Mouse (Mus musculus): Measurements from ENCODE around the gene Ldlr. TPM values are rescaled to one million over a fixed set of nuclear protein-coding genes. Genes with fewer than 3 reads are reported as not detected.

Gene Ldlr
- polyA plus RNA-seq (2014; fragmentation: Illumina TruSeq; extraction: RNeasy Lipid Tissue Mini Kit (QIAGEN cat#74804); ENCODE audit: low read depth, low replicate concordance) = 37.2 TPM

GRCm38 (mm10) chr9:21723377-21724146 lies at the start of gene Ldlr:
TSS of gene Ldlr (plus strand) at chr9:21723483.

DNA sequence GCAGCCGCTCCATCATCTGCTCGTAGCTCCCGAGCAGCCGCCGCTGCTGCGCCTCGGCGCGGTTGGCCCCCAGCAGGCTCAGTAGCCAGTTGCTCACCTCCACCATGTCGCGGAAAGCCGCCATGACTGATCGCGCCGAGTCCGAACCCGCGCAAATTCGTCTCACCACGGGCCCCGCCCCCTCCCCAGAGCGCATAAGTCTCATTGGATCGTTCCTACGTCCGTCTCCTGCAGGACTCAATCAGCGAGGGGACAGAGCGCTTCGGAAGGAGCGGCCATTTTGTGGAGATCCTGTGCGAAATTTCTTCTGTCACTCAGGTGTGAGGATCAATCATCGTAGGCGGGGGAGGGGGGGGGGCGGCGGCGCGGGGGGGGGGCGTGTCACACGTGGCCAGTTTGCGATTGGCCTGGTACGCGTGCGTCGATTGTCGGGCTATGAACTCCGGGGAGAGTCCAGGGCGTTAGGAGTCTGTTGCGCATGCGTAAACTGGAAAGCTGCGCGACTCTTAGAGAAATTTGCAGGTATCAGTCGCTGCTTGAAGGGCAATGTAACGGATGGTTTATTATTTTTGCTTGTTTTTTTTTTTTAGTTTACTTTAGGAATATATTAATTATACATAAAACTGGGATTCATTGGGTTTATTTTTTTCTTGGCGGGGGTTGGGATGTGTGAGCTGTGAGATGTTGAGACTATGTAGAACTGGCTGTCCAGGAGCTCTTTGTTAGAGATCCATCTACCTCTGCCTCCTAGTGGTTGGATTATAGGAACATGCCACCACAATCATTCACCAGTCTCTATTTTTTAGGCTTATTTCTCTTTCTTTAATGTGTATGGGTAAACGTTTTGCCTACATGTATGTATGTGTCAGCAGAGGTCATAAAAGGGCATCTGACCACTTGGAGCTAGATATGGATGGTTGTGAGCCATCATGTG lies 37.1 kb downstream of the Ldlr start, which contains the start of gene Spc24:
Spc24 (minus strand) TSS at position 149 of the 934 bp plus-strand sequence.

DNA sequence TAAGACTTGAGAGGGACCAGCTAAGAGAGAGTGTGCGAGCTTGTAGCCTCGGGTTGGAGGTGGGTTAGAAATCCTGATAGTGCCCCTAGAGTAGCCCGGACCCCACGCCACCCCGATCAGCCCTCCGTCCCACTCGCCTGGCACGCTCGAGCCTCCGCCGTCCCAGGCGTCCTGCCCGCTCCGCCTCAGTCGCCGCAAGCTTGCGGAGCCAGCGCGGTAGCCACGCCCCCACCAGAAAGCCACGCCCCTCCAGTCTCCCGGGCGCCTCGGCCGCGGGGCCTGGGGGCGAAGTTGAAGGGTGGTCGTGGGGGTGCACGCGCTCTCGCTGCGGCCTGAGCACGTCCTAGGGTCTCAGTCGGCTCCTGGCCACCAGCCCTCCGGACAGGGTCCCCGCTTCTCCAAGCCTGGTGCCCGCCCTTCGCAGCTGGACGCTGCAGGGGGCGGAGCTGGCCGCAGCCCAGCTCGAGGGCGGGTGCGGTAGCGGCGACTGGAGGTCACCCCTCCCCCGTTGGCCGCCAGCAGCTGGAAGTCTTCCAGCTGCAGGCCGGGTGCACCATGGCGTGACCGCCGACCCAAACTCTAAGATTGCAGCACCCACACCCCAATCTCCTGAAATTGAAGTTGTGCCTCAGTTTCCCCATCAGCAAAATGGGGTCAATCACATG lies 75.2 kb downstream of the Ldlr start, which contains the start of gene Kank2:
Kank2 (minus strand) TSS at position 400 of the 665 bp plus-strand sequence.

Other genes starting within 250 kb of the Ldlr start
- gene Tmed1, start 213.2 kb upstream of the Ldlr start, polyA plus RNA-seq (2014; fragmentation: Illumina TruSeq; extraction: RNeasy Lipid Tissue Mini Kit (QIAGEN cat#74804); ENCODE audit: low read depth, low replicate concordance) = 2.9 TPM
- 1.0 TPM for gene AB124611, start 197.3 kb upstream of the Ldlr start, polyA plus RNA-seq (2014; fragmentation: Illumina TruSeq; extraction: RNeasy Lipid Tissue Mini Kit (QIAGEN cat#74804); ENCODE audit: low read depth, low replicate concordance)
- gene Carm1, start 176.6 kb upstream of the Ldlr start, polyA plus RNA-seq (2014; fragmentation: Illumina TruSeq; extraction: RNeasy Lipid Tissue Mini Kit (QIAGEN cat#74804); ENCODE audit: low read depth, low replicate concordance) = 4.1 TPM
- 78.3 TPM for gene Timm29, start 130.8 kb upstream of the Ldlr start, polyA plus RNA-seq (2014; fragmentation: Illumina TruSeq; extraction: RNeasy Lipid Tissue Mini Kit (QIAGEN cat#74804); ENCODE audit: low read depth, low replicate concordance)
- gene Yipf2, start 130.7 kb upstream of the Ldlr start, polyA plus RNA-seq (2014; fragmentation: Illumina TruSeq; extraction: RNeasy Lipid Tissue Mini Kit (QIAGEN cat#74804); ENCODE audit: low read depth, low replicate concordance) = 9.4 TPM
- 5.7 TPM for gene Smarca4, start 107.3 kb upstream of the Ldlr start, polyA plus RNA-seq (2014; fragmentation: Illumina TruSeq; extraction: RNeasy Lipid Tissue Mini Kit (QIAGEN cat#74804); ENCODE audit: low read depth, low replicate concordance)
- gene Spc24, start 36.8 kb downstream of the Ldlr start, polyA plus RNA-seq (2014; fragmentation: Illumina TruSeq; extraction: RNeasy Lipid Tissue Mini Kit (QIAGEN cat#74804); ENCODE audit: low read depth, low replicate concordance) = 0.58 TPM
- 13.8 TPM for gene Kank2, start 75.3 kb downstream of the Ldlr start, polyA plus RNA-seq (2014; fragmentation: Illumina TruSeq; extraction: RNeasy Lipid Tissue Mini Kit (QIAGEN cat#74804); ENCODE audit: low read depth, low replicate concordance)
- gene Angptl8, start 112.0 kb downstream of the Ldlr start, polyA plus RNA-seq (2014; fragmentation: Illumina TruSeq; extraction: RNeasy Lipid Tissue Mini Kit (QIAGEN cat#74804); ENCODE audit: low read depth, low replicate concordance) = not detected
- 2.9 TPM for gene Dock6, start 129.2 kb downstream of the Ldlr start, polyA plus RNA-seq (2014; fragmentation: Illumina TruSeq; extraction: RNeasy Lipid Tissue Mini Kit (QIAGEN cat#74804); ENCODE audit: low read depth, low replicate concordance)
- 14.0 TPM for gene Rab3d, start 194.7 kb downstream of the Ldlr start, polyA plus RNA-seq (2014; fragmentation: Illumina TruSeq; extraction: RNeasy Lipid Tissue Mini Kit (QIAGEN cat#74804); ENCODE audit: low read depth, low replicate concordance)
- 0.99 TPM for gene Ccdc159, start 204.0 kb downstream of the Ldlr start, polyA plus RNA-seq (2014; fragmentation: Illumina TruSeq; extraction: RNeasy Lipid Tissue Mini Kit (QIAGEN cat#74804); ENCODE audit: low read depth, low replicate concordance)
- 8.9 TPM for gene Tmem205, start 204.1 kb downstream of the Ldlr start, polyA plus RNA-seq (2014; fragmentation: Illumina TruSeq; extraction: RNeasy Lipid Tissue Mini Kit (QIAGEN cat#74804); ENCODE audit: low read depth, low replicate concordance)
- 2.2 TPM for gene Plppr2, start 213.6 kb downstream of the Ldlr start, polyA plus RNA-seq (2014; fragmentation: Illumina TruSeq; extraction: RNeasy Lipid Tissue Mini Kit (QIAGEN cat#74804); ENCODE audit: low read depth, low replicate concordance)
- gene Swsap1, start 232.3 kb downstream of the Ldlr start, polyA plus RNA-seq (2014; fragmentation: Illumina TruSeq; extraction: RNeasy Lipid Tissue Mini Kit (QIAGEN cat#74804); ENCODE audit: low read depth, low replicate concordance) = 10.1 TPM
- not detected for gene Epor, start 240.0 kb downstream of the Ldlr start, polyA plus RNA-seq (2014; fragmentation: Illumina TruSeq; extraction: RNeasy Lipid Tissue Mini Kit (QIAGEN cat#74804); ENCODE audit: low read depth, low replicate concordance)